Mouse (Mus musculus) spleen, adult 2 months (tissue): Measurements from ENCODE around the gene Zmiz2.
"Not testable (repeated sequence)": the region's sequence is repeated elsewhere in the genome, so short reads cannot be mapped to it uniquely, and the experiment has no call there.

Experiments used
- CTCF ChIP-seq: fragments of 200-500 bp; IDR thresholded peaks from 2 replicates; pipeline ENCODE4 v1.5.1; 2011; ENCODE audit warnings: mild to moderate bottlenecking, inconsistent platforms; ENCODE audit not compliant: insufficient read depth, insufficient read length, insufficient replicate concordance; ENCODE audit errors: extremely low read depth
- POLR2A ChIP-seq: fragments of 200-500 bp; IDR thresholded peaks from 2 replicates; pipeline ENCODE4 v1.6.1; 2011; ENCODE audit warnings: low read depth, low read length, inconsistent platforms

- not testable (repeated sequence) for TF ChIP-seq CTCF, POLR2A
These were observed 59.3 kb downstream of the Zmiz2 start for GRCm38 (mm10) chr11:6448155-6448554.
